Mouse (Mus musculus) myocyte (in vitro differentiated cells): ENCODE measurements around the gene Depdc1a.

Experiments used
- MAX ChIP-seq: IDR thresholded peaks from one replicate; pipeline ENCODE4 v1.6.1; 2011; ENCODE audit warnings: low read depth, mild to moderate bottlenecking, control low read depth
- MYOG ChIP-seq, 3 experiments: IDR thresholded peaks; one replicate each; pipeline ENCODE4 v1.6.1; 2011; ENCODE audit warnings: control low read depth in 2 of 3, low read depth in 2 of 3, mild to moderate bottlenecking in 2 of 3; ENCODE audit not compliant: insufficient read length in 2 of 3, control insufficient read depth in 1 of 3, insufficient read depth in 1 of 3
- POLR2A ChIP-seq: IDR thresholded peaks from one replicate; pipeline ENCODE4 v1.6.1; 2011; ENCODE audit warnings: low read depth, mild to moderate bottlenecking, control low read depth, moderate library complexity; ENCODE audit not compliant: insufficient read length
- POLR2AphosphoS2 ChIP-seq: IDR thresholded peaks from one replicate; pipeline ENCODE4 v1.6.1; 2011; ENCODE audit warnings: low read depth, control low read depth; ENCODE audit not compliant: insufficient read length
- USF1 ChIP-seq: IDR thresholded peaks from one replicate; pipeline ENCODE4 v1.6.1; 2011; ENCODE audit warnings: low read depth, mild to moderate bottlenecking, control low read depth, moderate library complexity

DNA sequence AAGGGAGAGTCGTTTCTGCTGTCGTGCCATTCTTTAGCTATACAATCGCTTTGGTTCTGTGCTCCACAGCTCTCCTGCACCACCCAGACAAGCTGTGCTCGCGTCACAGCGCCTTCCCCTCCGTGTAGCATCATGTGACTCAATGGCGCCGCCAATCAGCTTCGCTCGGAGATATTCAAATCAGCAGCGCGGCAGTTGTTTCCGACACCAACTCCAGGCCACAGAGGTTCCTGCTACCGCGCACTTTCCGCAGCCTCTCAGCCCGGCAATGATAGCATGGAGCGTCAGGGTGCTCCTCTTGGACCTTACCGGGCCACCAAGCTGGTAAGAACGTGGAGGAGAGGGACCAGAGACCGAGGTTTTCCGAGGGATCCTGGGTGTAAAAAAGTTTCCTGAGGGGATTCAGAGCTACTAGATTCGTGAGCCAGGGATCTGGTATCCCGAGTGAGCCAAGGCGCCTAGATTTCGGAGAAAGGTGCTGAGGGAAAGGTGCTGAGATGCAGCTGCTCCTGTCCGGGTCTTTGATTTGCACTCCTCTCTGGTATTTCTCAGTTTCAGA lies at the start of gene Depdc1a:
- TF ChIP-seq POLR2A (peak; percentile 78), MYOG (IDR thresholded peaks at IDR 0.05; ENCODE audit: control insufficient read depth in 1 of 3, insufficient read depth in 1 of 3, insufficient read length in 2 of 3, low read depth in 2 of 3) (no peak), POLR2AphosphoS2 (peak; percentile 82), MAX (no peak), USF1 (peak; percentile 99)
